Mouse (Mus musculus): ENCODE measurements at regions not wholly inside any gene's neighbourhood (a gene's known extent, or its start where the extent isn't known, plus 50 kb on each side); places are given as distances from the start of the nearest gene placed in this dataset.

DNA sequence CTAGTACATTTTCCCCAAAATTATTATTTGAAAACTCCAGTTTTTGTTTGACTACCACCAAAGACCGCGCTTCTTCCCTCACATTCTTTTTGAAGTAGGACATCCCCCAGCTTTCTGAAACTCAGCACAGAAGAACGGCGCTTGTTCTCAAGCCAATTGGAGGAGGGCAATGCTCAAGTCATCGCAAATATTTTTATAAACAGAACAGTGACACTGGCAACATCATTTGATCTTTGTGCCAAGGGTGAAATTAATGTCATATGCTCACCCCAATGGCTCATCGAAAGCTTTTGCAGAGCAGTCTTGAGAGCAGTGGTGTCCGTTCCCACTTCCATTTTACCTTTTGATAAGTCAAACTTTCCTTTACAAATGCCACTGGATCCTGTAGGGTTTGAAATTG, 420.5 kb upstream of the Zeb2 start:
- Histone ChIP-seq H3K36me3 (replicated peaks; ENCODE audit: control insufficient read depth, insufficient read depth, low read length) (no peaks in the 10 kb centered on the region), H3K4me3 (ENCODE audit: low read depth, low read length) (no peak overlapping the region), H3K4me2 (ENCODE audit: low read depth, low read length) (no peak overlapping the region), H3K27me3 (ENCODE audit: control insufficient read depth, insufficient read depth, low read length) (no peaks in the 10 kb centered on the region), H3K9me3 (replicated peaks; ENCODE audit: control insufficient read depth, low read length) (no peaks in the 10 kb centered on the region), H3K4me1 (ENCODE audit: control insufficient read depth, insufficient read depth) (no peaks in the 10 kb centered on the region), H3K9ac (replicated peaks; ENCODE audit: low read depth, low read length) (no peak overlapping the region), H3K27ac (ENCODE audit: low read depth) (no peak overlapping the region)
- no peak for TF ChIP-seq CTCF (IDR thresholded peaks at IDR 0.05; ENCODE audit: low read depth)
- TF ChIP-seq EP300 (IDR thresholded peaks at IDR 0.05; ENCODE audit: low read depth), result no peak
- WGBS, result 87% methylated on average over 7 of the region's 7 CpGs
- no peak for ATAC-seq (ENCODE audit: insufficient read depth, low read depth)
- no peak for DNase-seq (ENCODE audit: low spot score)

DNA sequence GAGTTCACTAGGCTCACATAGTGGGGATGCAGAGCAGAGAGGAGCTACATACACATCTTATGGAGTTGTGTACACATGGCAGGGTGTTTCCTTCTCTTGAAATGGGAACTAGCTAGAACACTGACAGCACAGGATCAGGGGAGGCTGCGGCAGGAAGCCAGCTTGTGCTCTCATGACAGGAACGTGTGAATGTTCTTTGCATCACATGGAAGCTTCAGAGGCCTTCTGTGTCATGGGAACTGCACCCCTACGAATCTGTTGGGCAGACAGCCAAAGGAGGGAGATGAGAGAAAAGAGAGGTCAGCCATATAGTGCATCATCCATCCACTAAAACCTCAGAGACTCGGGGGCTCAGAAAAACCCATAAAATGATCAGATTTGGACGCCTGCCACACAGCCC, 417.6 kb upstream of the Zeb2 start:
- Histone ChIP-seq H3K9me3 (replicated peaks; ENCODE audit: control insufficient read depth, low read length) (no peaks in the 10 kb centered on the region), H3K36me3 (replicated peaks; ENCODE audit: control insufficient read depth, insufficient read depth, low read length) (no peaks in the 10 kb centered on the region), H3K4me3 (ENCODE audit: low read depth, low read length) (no peak overlapping the region), H3K4me2 (ENCODE audit: low read depth, low read length) (no peak overlapping the region), H3K27ac (ENCODE audit: low read depth) (no peak overlapping the region), H3K4me1 (ENCODE audit: control insufficient read depth, insufficient read depth) (no peaks in the 10 kb centered on the region), H3K9ac (replicated peaks; ENCODE audit: low read depth, low read length) (no peak overlapping the region), H3K27me3 (ENCODE audit: control insufficient read depth, insufficient read depth, low read length) (no peaks in the 10 kb centered on the region)
- ATAC-seq (ENCODE audit: insufficient read depth, low read depth) (peak; percentile 27; the same call in 1 of the 2 replicates), DNase-seq (ENCODE audit: low spot score) (no peak)
- TF ChIP-seq EP300 (IDR thresholded peaks at IDR 0.05; ENCODE audit: low read depth), result no peak
- 48% methylated on average over 5 of the region's 5 CpGs for WGBS

DNA sequence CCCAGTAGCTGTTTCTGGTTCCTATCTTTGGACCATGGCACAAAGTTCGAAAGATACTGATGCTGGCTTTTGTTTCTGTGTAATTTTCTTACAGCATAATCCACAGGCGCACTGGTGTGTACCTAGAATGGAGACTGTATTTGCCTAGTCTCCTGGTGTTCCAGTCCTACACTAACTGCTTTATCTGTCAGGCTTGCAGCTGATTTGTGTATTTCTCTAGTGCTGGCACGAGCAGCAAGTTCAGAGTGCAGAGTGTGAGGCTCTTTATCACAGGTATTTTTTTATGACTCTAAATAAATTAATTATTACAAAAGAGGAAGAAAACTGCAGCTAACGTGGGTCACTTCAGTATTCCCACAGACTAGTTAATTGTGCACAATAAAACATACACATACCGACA, 405.1 kb upstream of the Zeb2 start:
- 75% methylated on average over 5 of the region's 5 CpGs for WGBS
- H3K4me2 ChIP-seq (ENCODE audit: low read depth, low read length), result no peak overlapping the region
- no peak for ATAC-seq (ENCODE audit: insufficient read depth, low read depth)

DNA sequence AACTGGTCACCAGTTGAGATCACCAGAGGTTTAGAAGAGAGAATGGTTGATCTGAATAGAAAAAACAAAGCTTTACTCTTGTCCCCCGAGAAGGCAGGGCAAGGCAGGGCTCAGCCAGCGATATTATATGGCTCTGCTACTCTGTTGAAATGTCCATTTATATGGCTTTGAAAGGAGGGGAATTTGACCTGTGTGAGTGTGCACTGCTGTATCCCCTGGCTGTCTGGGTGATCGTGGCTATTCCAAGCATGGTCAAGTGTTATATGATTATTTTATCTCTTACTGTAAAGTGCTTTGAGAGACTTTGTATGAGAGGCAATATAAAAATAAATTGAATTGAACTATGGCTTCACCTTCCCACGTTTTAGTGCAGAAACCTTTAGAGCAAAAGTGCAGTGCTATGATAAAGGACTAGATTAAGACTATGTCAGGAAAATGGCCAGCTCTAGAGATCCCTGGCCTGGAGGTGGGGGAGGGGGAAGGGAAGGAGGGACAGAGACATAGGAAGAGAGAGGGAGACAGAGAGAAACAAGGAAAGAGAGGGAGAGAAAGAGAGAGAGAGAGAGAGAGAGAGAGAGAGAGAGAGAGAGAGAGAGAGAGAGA, 402.5 kb upstream of the Zeb2 start:
- no peaks in the 10 kb centered on the region for H3K27me3 ChIP-seq (ENCODE audit: control insufficient read depth, insufficient read depth, low read length)
- no peaks in the 10 kb centered on the region for H3K36me3 ChIP-seq (replicated peaks; ENCODE audit: control insufficient read depth, insufficient read depth, low read length)
- 10% methylated on average over 4 of the region's 4 CpGs for WGBS
- no peak overlapping the region for H3K4me3 ChIP-seq (ENCODE audit: low read depth, low read length)
- H3K9ac ChIP-seq (replicated peaks; ENCODE audit: low read depth, low read length), result no peak overlapping the region
- peaks cover 9% of the 10 kb centered on the region; the same call in 1 of the 2 replicates for H3K4me1 ChIP-seq (ENCODE audit: control insufficient read depth, insufficient read depth)
- H3K27ac ChIP-seq (ENCODE audit: low read depth), result no peak overlapping the region
- H3K4me2 ChIP-seq (ENCODE audit: low read depth, low read length), result no peak overlapping the region
- TF ChIP-seq EP300 (IDR thresholded peaks at IDR 0.05; ENCODE audit: low read depth), result no peak
- TF ChIP-seq CTCF (IDR thresholded peaks at IDR 0.05; ENCODE audit: low read depth), result no peak
- H3K9me3 ChIP-seq (replicated peaks; ENCODE audit: control insufficient read depth, low read length), result no peaks in the 10 kb centered on the region
- ATAC-seq (ENCODE audit: insufficient read depth, low read depth) (peak; percentile 36; the same call in 1 of the 2 replicates), DNase-seq (ENCODE audit: low spot score) (peak; percentile 12)

More for the DNA sequence above, 405.1 kb upstream of the Zeb2 start:
- no peaks in the 10 kb centered on the region for H3K27me3 ChIP-seq (ENCODE audit: control insufficient read depth, insufficient read depth, low read length)
- H3K9ac ChIP-seq (replicated peaks; ENCODE audit: low read depth, low read length), result no peak overlapping the region
- H3K4me3 ChIP-seq (ENCODE audit: low read depth, low read length), result no peak overlapping the region
- H3K4me1 ChIP-seq (ENCODE audit: control insufficient read depth, insufficient read depth), result peaks cover 9% of the 10 kb centered on the region; the same call in 1 of the 2 replicates
- H3K9me3 ChIP-seq (replicated peaks; ENCODE audit: control insufficient read depth, low read length), result no peaks in the 10 kb centered on the region
- no peaks in the 10 kb centered on the region for H3K36me3 ChIP-seq (replicated peaks; ENCODE audit: control insufficient read depth, insufficient read depth, low read length)
- TF ChIP-seq CTCF (IDR thresholded peaks at IDR 0.05; ENCODE audit: low read depth) (no peak), EP300 (IDR thresholded peaks at IDR 0.05; ENCODE audit: low read depth) (no peak)
- DNase-seq (ENCODE audit: low spot score), result no peak
- no peak overlapping the region for H3K27ac ChIP-seq (ENCODE audit: low read depth)

DNA sequence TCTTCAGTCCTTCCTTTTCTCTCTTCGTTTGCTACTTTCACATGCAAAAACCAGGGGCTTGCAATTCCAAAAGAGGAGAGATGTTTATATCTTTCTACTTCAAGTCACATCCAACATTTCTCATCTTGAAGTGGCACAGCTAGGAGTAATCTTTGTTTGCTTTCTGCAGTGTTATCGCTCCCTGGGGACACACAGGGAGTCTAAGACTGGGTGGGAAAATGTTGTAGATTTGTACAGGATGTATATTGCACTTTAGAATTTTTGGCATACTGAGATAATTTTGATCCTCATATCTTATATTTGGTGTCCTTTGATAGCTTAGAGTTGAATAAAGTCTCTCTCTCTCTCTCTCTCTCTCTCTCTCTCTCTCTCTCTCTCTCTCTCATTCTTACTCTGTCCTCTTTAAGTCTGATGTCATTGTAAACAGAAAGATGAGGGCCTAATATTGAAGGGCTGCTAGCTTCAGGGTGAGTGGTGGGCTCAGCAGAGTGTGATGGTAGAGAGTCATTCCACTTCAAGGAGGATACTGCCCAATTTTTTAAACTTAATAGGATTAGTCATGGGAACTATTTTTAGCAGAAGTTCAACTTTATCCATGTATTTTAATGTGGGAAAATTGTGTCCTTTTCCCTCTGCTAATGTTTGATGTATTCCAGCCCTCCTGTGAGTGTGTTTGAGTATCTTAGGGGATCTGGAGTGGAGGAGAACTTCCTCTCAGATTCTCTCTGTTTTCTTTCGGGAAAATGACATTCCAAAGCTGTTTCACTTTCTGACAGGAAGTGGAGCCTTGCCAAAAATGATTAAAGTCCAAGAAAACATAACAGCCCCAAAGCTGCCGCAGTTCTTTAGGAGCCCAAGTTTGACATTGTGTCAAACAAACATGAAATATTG, 397.3 kb upstream of the Zeb2 start:
- no peaks in the 10 kb centered on the region for H3K36me3 ChIP-seq (replicated peaks; ENCODE audit: control insufficient read depth, insufficient read depth, low read length)
- 32% methylated on average over 4 of the region's 4 CpGs for WGBS
- ATAC-seq (ENCODE audit: insufficient read depth, low read depth), result peak; percentile 51; the same call in 1 of the 2 replicates
- DNase-seq (ENCODE audit: low spot score), result peak; percentile 54
- peak overlapping the region; percentile 7; the same call in 1 of the 2 replicates for H3K4me2 ChIP-seq (ENCODE audit: low read depth, low read length)
- no peak for TF ChIP-seq EP300 (IDR thresholded peaks at IDR 0.05; ENCODE audit: low read depth)
- no peak for TF ChIP-seq CTCF (IDR thresholded peaks at IDR 0.05; ENCODE audit: low read depth)
- H3K9ac ChIP-seq (replicated peaks; ENCODE audit: low read depth, low read length), result no peak overlapping the region
- no peaks in the 10 kb centered on the region for H3K9me3 ChIP-seq (replicated peaks; ENCODE audit: control insufficient read depth, low read length)
- no peak overlapping the region for H3K4me3 ChIP-seq (ENCODE audit: low read depth, low read length)
- H3K27ac ChIP-seq (ENCODE audit: low read depth), result peak overlapping the region; percentile 16; the same call in 1 of the 2 replicates
- no peaks in the 10 kb centered on the region for H3K27me3 ChIP-seq (ENCODE audit: control insufficient read depth, insufficient read depth, low read length)
- peaks cover 1% of the 10 kb centered on the region; the same call in 1 of the 2 replicates for H3K4me1 ChIP-seq (ENCODE audit: control insufficient read depth, insufficient read depth)
